ENCODE assay signal across 22 mouse cellular contexts in the genomic region with DNA sequence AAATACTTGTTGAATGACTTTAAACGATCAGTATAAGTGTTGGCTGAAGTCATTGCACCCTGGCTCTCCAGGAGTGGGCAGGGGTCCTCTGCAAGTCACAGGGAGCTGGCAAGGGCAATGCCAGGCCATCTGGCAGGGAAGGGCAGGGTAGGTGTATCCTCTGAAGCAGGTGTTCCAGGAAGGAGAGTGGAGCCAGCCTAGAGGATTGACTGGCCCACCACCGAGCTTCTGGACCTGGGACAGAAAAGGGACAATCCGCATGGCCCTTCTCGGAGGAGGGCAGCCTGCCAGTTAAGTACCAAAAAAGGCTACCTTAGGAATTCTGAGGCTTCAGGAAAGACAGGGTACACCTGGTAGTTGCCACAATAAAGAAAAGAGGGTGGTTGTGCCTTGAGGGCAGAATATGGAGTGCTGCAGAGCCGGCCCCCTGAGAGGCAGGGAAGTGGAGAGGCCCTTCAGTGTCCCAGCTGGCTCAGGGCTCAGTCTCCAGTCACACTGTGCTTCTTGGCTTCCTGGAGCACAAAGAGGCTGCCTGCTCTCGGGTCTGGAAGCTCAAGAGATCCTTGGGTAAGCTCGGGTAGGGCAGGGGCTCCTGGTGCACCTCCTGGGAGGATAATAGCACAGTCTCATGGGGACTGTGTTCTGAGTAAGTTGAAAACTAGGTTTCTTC. TPM values are rescaled to one million over a fixed set of nuclear protein-coding genes. Genes with fewer than 3 reads are reported as not detected.
DNase-seq lines count a peak whose midpoint lies in the region; ATAC-seq lines count a peak whose summit lies in the region.
"Had no signal": no experiment of that assay in that cellular context is flagged by ENCODE, and none has a peak within 500 bp of the region (broad histone marks: within the 10 kb centered on the region; RNA-seq: fewer than 3 reads in every experiment).

No protein-coding gene starts in this region.

- no peaks in the 10 kb centered on the region for H3K4me1 ChIP-seq in embryonic facial prominence, embryonic 14.5 days (ENCODE audit: control insufficient read depth, insufficient read depth, low read length)
- H3K4me1 ChIP-seq in embryonic facial prominence, embryonic 10.5 days, result peaks cover 55% of the 10 kb centered on the region
- peaks cover 13% of the 10 kb centered on the region for H3K4me1 ChIP-seq in lung, embryonic 16.5 days (replicated peaks; ENCODE audit: control insufficient read depth, insufficient read depth, low read length)

- no peak for DNase-seq in embryonic facial prominence, embryonic 14.5 days (ENCODE audit: low spot score)
- no peak for DNase-seq in embryonic facial prominence, embryonic 10.5 days (ENCODE audit: low spot score)
- DNase-seq in lung, postnatal 10 days, result no peak
- DNase-seq in cerebellum, adult 18-20 months, result peak; percentile 71 to 74
- DNase-seq in cerebellum, postnatal 25 days, result peak; percentile 84 to 86
- DNase-seq in layer of hippocampus, adult 9-11 months, result no peak
- DNase-seq in layer of hippocampus, adult 9-10 months (ENCODE audit: low spot score), result no peak
- DNase-seq: adrenal gland, postnatal 10 days; forebrain, postnatal 0 days; midbrain, embryonic 14.5 days; thymus, postnatal 4 days had no signal

- no peak for ATAC-seq in embryonic facial prominence, embryonic 14.5 days (ENCODE audit: low read depth)
- peak; percentile 80 for ATAC-seq in lung, embryonic 16.5 days (ENCODE audit: low read depth)
- ATAC-seq: activated CD4-positive, CD25-positive, alpha-beta regulatory T cell, adult 4 months; forebrain, postnatal 0 days; hindbrain, embryonic 16.5 days; intestine, postnatal 0 days had no signal

- no peak overlapping the region for H3K4me3 ChIP-seq in embryonic facial prominence, embryonic 14.5 days (ENCODE audit: low read depth, low read length)
- no peak overlapping the region for H3K4me3 ChIP-seq in embryonic facial prominence, embryonic 10.5 days
- H3K4me3 ChIP-seq in lung, embryonic 16.5 days (ENCODE audit: low read length), result no peak overlapping the region
- H3K4me3 ChIP-seq: embryonic facial prominence, embryonic 13.5 days; heart, embryonic 13.5 days; limb, embryonic 15.5 days; neural tube, embryonic 15.5 days had no signal

- no peaks in the 10 kb centered on the region for H3K36me3 ChIP-seq in embryonic facial prominence, embryonic 14.5 days (ENCODE audit: control insufficient read depth, insufficient read depth, low read length)
- H3K36me3 ChIP-seq in embryonic facial prominence, embryonic 10.5 days (replicated peaks), result no peaks in the 10 kb centered on the region
- no peaks in the 10 kb centered on the region for H3K36me3 ChIP-seq in lung, embryonic 16.5 days (ENCODE audit: control insufficient read depth, insufficient read depth, low read length)
- H3K36me3 ChIP-seq: embryonic facial prominence, embryonic 13.5 days; G1E; heart, embryonic 13.5 days; limb, embryonic 15.5 days; neural tube, embryonic 15.5 days had no signal

- no peaks in the 10 kb centered on the region for H3K9me3 ChIP-seq in embryonic facial prominence, embryonic 14.5 days (ENCODE audit: control insufficient read depth, low read length)
- H3K9me3 ChIP-seq in embryonic facial prominence, embryonic 10.5 days, result no peaks in the 10 kb centered on the region
- peaks cover 2% of the 10 kb centered on the region; the same call in 1 of the 2 replicates for H3K9me3 ChIP-seq in lung, embryonic 16.5 days (ENCODE audit: control insufficient read depth, low read length)
- H3K9me3 ChIP-seq: embryonic facial prominence, embryonic 13.5 days; G1E; heart, embryonic 13.5 days; limb, embryonic 15.5 days; neural tube, embryonic 15.5 days had no signal

- H3K27ac ChIP-seq in embryonic facial prominence, embryonic 14.5 days (replicated peaks; ENCODE audit: low read depth, low read length), result no peak overlapping the region
- H3K27ac ChIP-seq in embryonic facial prominence, embryonic 10.5 days (replicated peaks), result no peak overlapping the region
- peak overlapping the region; percentile 27 for H3K27ac ChIP-seq in lung, embryonic 16.5 days (ENCODE audit: low read length)
- H3K27ac ChIP-seq: embryonic facial prominence, embryonic 13.5 days; heart, embryonic 13.5 days; limb, embryonic 15.5 days; neural tube, embryonic 15.5 days had no signal

- no peaks in the 10 kb centered on the region; the same call in 1 of the 2 replicates for H3K27me3 ChIP-seq in embryonic facial prominence, embryonic 14.5 days (replicated peaks; ENCODE audit: control insufficient read depth, insufficient read depth, low read length)
- H3K27me3 ChIP-seq in embryonic facial prominence, embryonic 10.5 days (replicated peaks; ENCODE audit: low read depth, poor library complexity, severe bottlenecking), result peaks cover 56% of the 10 kb centered on the region
- H3K27me3 ChIP-seq in lung, embryonic 16.5 days (ENCODE audit: control insufficient read depth, insufficient read depth, low read depth, low read length), result 0 out of 2 replicates have a peak, but pooled peaks cover 2% of the 10 kb centered on the region

- H3K9ac ChIP-seq in embryonic facial prominence, embryonic 14.5 days (ENCODE audit: low read depth, low read length), result 0 out of 2 replicates have a peak overlapping the region, but pooled peaks have one; percentile 31
- no peak overlapping the region for H3K9ac ChIP-seq in lung, embryonic 16.5 days (ENCODE audit: low read length)
- H3K9ac ChIP-seq: embryonic facial prominence, embryonic 13.5 days; forebrain, postnatal 0 days; heart, embryonic 13.5 days; limb, embryonic 15.5 days; neural tube, embryonic 15.5 days had no signal

- 50% methylated on average over 7 of the region's 7 CpGs for WGBS in embryonic facial prominence, embryonic 14.5 days
- 55% methylated on average over 7 of the region's 7 CpGs for WGBS in embryonic facial prominence, embryonic 10.5 days
- 33% methylated on average over 7 of the region's 7 CpGs for WGBS in lung, embryonic 16.5 days

- no peak overlapping the region for H3K4me2 ChIP-seq in embryonic facial prominence, embryonic 14.5 days (ENCODE audit: low read depth, low read length)
- no peak overlapping the region for H3K4me2 ChIP-seq in lung, embryonic 16.5 days (ENCODE audit: low read depth, low read length)
- H3K4me2 ChIP-seq: embryonic facial prominence, embryonic 13.5 days; heart, embryonic 13.5 days; limb, embryonic 15.5 days; neural tube, embryonic 15.5 days had no signal

RNA-seq across cellular contexts. Expression of a gene that starts 21.9 kb away (rescaled TPM):
- 2.2 and 2.5 TPM in 2 replicates for polyA plus RNA-seq in embryonic facial prominence, embryonic 14.5 days (2014; fragmentation: Nextera tagmentation; extraction: Ambion mirVana)
- 2.3 and 3.2 TPM in 2 replicates for polyA plus RNA-seq in embryonic facial prominence, embryonic 10.5 days (2016; fragmentation: Nextera tagmentation; extraction: Ambion mirVana)
- polyA plus RNA-seq in lung, embryonic 16.5 days (2015; fragmentation: Nextera tagmentation; extraction: Ambion mirVana), result 8.7 and 9.0 TPM in 2 replicates
- polyA plus RNA-seq: activated CD4-positive, CD25-positive, alpha-beta regulatory T cell, adult 4 months had no signal

RNA-seq across cellular contexts. Expression of a gene that starts 29.9 kb away (rescaled TPM):
- 0.46 and 2.0 TPM in 2 replicates for polyA plus RNA-seq in embryonic facial prominence, embryonic 14.5 days (2014; fragmentation: Nextera tagmentation; extraction: Ambion mirVana)
- polyA plus RNA-seq in embryonic facial prominence, embryonic 10.5 days (2016; fragmentation: Nextera tagmentation; extraction: Ambion mirVana), result 1.9 and 2.0 TPM in 2 replicates
- 1.2 and 1.8 TPM in 2 replicates for polyA plus RNA-seq in lung, embryonic 16.5 days (2015; fragmentation: Nextera tagmentation; extraction: Ambion mirVana)
- polyA plus RNA-seq: activated CD4-positive, CD25-positive, alpha-beta regulatory T cell, adult 4 months; G1E; heart, embryonic 13.5 days; liver, embryonic 16.5 days had no signal

RNA-seq across cellular contexts. Expression of a gene that starts 29.9 kb away (rescaled TPM):
- 0.34 and 0.71 TPM in 2 replicates for polyA plus RNA-seq in embryonic facial prominence, embryonic 14.5 days (2014; fragmentation: Nextera tagmentation; extraction: Ambion mirVana)
- 1.00 and 1.4 TPM in 2 replicates for polyA plus RNA-seq in embryonic facial prominence, embryonic 10.5 days (2016; fragmentation: Nextera tagmentation; extraction: Ambion mirVana)
- 0.50 and 0.63 TPM in 2 replicates for polyA plus RNA-seq in lung, embryonic 16.5 days (2015; fragmentation: Nextera tagmentation; extraction: Ambion mirVana)
- polyA plus RNA-seq: activated CD4-positive, CD25-positive, alpha-beta regulatory T cell, adult 4 months; G1E; heart, embryonic 13.5 days; intestine, postnatal 0 days; large intestine, adult 2 months; liver, embryonic 16.5 days had no signal

Comparison
In these comparisons a context has a peak if more than half of its experiments do, and no peak if none do; other contexts are left out.
1. DNase-seq: peak in cerebellum, adult 18-20 months (2 of 2) and cerebellum, postnatal 25 days (2 of 2); none in embryonic facial prominence, embryonic 14.5 days (single experiment), embryonic facial prominence, embryonic 10.5 days (single experiment), lung, postnatal 10 days (single experiment), layer of hippocampus, adult 9-11 months (single experiment) and layer of hippocampus, adult 9-10 months (single experiment).